Mouse (Mus musculus): ENCODE data around the gene Mtus2. TPM values are rescaled to one million over a fixed set of nuclear protein-coding genes. Genes with fewer than 3 reads are reported as not detected.

Gene Mtus2
- polyA plus RNA-seq, 1 experiment from 2014 or later, result 26.0 TPM

- H3K36me3 ChIP-seq, result no peaks in the 10 kb centered on the region
- no peak overlapping the region for H3K4me3 ChIP-seq (replicated peaks)
- H3K4me2 ChIP-seq (replicated peaks), result no peak overlapping the region
- 41% methylated on average over 10 of the region's 10 CpGs for WGBS
- H3K4me1 ChIP-seq (replicated peaks), result no peaks in the 10 kb centered on the region
- no peak for ATAC-seq
- H3K9ac ChIP-seq, result no peak overlapping the region
- H3K27me3 ChIP-seq (replicated peaks), result no peaks in the 10 kb centered on the region
- no peaks in the 10 kb centered on the region for H3K9me3 ChIP-seq
- H3K27ac ChIP-seq, result no peak overlapping the region
Measured at GRCm38 (mm10) chr5:148094640-148095039, 137.5 kb downstream of the Mtus2 start.

GRCm38 (mm10) chr5:148099356-148099755 is 142.2 kb downstream of the Mtus2 start:
- Histone ChIP-seq H3K4me2 (replicated peaks) (no peak overlapping the region), H3K4me1 (replicated peaks) (no peaks in the 10 kb centered on the region), H3K36me3 (no peaks in the 10 kb centered on the region), H3K27me3 (replicated peaks) (no peaks in the 10 kb centered on the region), H3K9me3 (no peaks in the 10 kb centered on the region), H3K4me3 (replicated peaks) (no peak overlapping the region), H3K9ac (no peak overlapping the region), H3K27ac (no peak overlapping the region)
- 88% methylated on average over 9 of the region's 9 CpGs for WGBS
- no peak for ATAC-seq

GRCm38 (mm10) chr5:148107324-148107723 is 150.2 kb downstream of the Mtus2 start:
- no peaks in the 10 kb centered on the region for H3K36me3 ChIP-seq
- no peak overlapping the region for H3K27ac ChIP-seq
- no peaks in the 10 kb centered on the region for H3K27me3 ChIP-seq (replicated peaks)
- ATAC-seq, result no peak
- no peak overlapping the region for H3K4me2 ChIP-seq (replicated peaks)
- WGBS, result 87% methylated on average over 6 of the region's 6 CpGs
- H3K4me3 ChIP-seq (replicated peaks), result no peak overlapping the region
- H3K9me3 ChIP-seq, result no peaks in the 10 kb centered on the region
- no peaks in the 10 kb centered on the region for H3K4me1 ChIP-seq (replicated peaks)
- H3K9ac ChIP-seq, result no peak overlapping the region

- H3K9me3 ChIP-seq, result no peaks in the 10 kb centered on the region
- H3K27me3 ChIP-seq (replicated peaks), result no peaks in the 10 kb centered on the region
- no peak overlapping the region for H3K4me3 ChIP-seq (replicated peaks)
- no peak overlapping the region for H3K4me2 ChIP-seq (replicated peaks)
- ATAC-seq, result no peak
- no peak overlapping the region for H3K9ac ChIP-seq
- H3K4me1 ChIP-seq (replicated peaks), result no peaks in the 10 kb centered on the region
- no peaks in the 10 kb centered on the region for H3K36me3 ChIP-seq
- WGBS, result 58% methylated on average over 7 of the region's 7 CpGs
- H3K27ac ChIP-seq, result no peak overlapping the region
Measured at GRCm38 (mm10) chr5:148107890-148108289, 150.8 kb downstream of the Mtus2 start.

GRCm38 (mm10) chr5:148108314-148108713 is 151.2 kb downstream of the Mtus2 start:
- Histone ChIP-seq H3K4me2 (replicated peaks) (no peak overlapping the region), H3K9me3 (no peaks in the 10 kb centered on the region), H3K9ac (no peak overlapping the region), H3K4me1 (replicated peaks) (no peaks in the 10 kb centered on the region), H3K36me3 (no peaks in the 10 kb centered on the region), H3K27me3 (replicated peaks) (no peaks in the 10 kb centered on the region), H3K4me3 (replicated peaks) (no peak overlapping the region), H3K27ac (no peak overlapping the region)
- no peak for ATAC-seq
- WGBS, result 55% methylated on average over 9 of the region's 9 CpGs

- H3K4me3 ChIP-seq (replicated peaks), result no peak overlapping the region
- no peaks in the 10 kb centered on the region for H3K4me1 ChIP-seq (replicated peaks)
- H3K27me3 ChIP-seq (replicated peaks), result no peaks in the 10 kb centered on the region
- no peak for ATAC-seq
- WGBS, result 69% methylated on average over 15 of the region's 15 CpGs
- no peaks in the 10 kb centered on the region for H3K36me3 ChIP-seq
- H3K9ac ChIP-seq, result no peak overlapping the region
- H3K4me2 ChIP-seq (replicated peaks), result no peak overlapping the region
- H3K27ac ChIP-seq, result no peak overlapping the region
- no peaks in the 10 kb centered on the region for H3K9me3 ChIP-seq
Measured at GRCm38 (mm10) chr5:148115207-148115817, 158.2 kb downstream of the Mtus2 start.

GRCm38 (mm10) chr5:148124354-148124753 is 167.2 kb downstream of the Mtus2 start:
- H3K27ac ChIP-seq, result no peak overlapping the region
- no peaks in the 10 kb centered on the region for H3K9me3 ChIP-seq
- no peaks in the 10 kb centered on the region for H3K36me3 ChIP-seq
- WGBS, result 77% methylated on average over 12 of the region's 12 CpGs
- no peak overlapping the region for H3K4me3 ChIP-seq (replicated peaks)
- no peaks in the 10 kb centered on the region for H3K4me1 ChIP-seq (replicated peaks)
- no peak overlapping the region for H3K4me2 ChIP-seq (replicated peaks)
- H3K9ac ChIP-seq, result no peak overlapping the region
- no peak for ATAC-seq
- no peaks in the 10 kb centered on the region for H3K27me3 ChIP-seq (replicated peaks)

- H3K4me3 ChIP-seq (replicated peaks), result no peak overlapping the region
- 0 out of 2 replicates have a peak, but pooled peaks cover 4% of the 10 kb centered on the region for H3K4me1 ChIP-seq (replicated peaks)
- no peaks in the 10 kb centered on the region for H3K36me3 ChIP-seq
- peak overlapping the region; percentile 55 for H3K27ac ChIP-seq
- no peaks in the 10 kb centered on the region for H3K9me3 ChIP-seq
- H3K27me3 ChIP-seq (replicated peaks), result no peaks in the 10 kb centered on the region
- 55% methylated on average over 8 of the region's 8 CpGs for whole genome bisulfite sequencing
- no peak overlapping the region for H3K9ac ChIP-seq
- peak; percentile 39; the same call in 1 of the 2 replicates for ATAC-seq
- H3K4me2 ChIP-seq (replicated peaks), result no peak overlapping the region
Measured at GRCm38 (mm10) chr5:148130691-148131457, 173.8 kb downstream of the Mtus2 start.

- H3K4me2 ChIP-seq (replicated peaks), result no peak overlapping the region
- no peak overlapping the region for H3K9ac ChIP-seq
- peak overlapping the region; percentile 55 for H3K27ac ChIP-seq
- H3K9me3 ChIP-seq, result no peaks in the 10 kb centered on the region
- WGBS, result 47% methylated on average over 10 of the region's 10 CpGs
- H3K27me3 ChIP-seq (replicated peaks), result no peaks in the 10 kb centered on the region
- no peak overlapping the region for H3K4me3 ChIP-seq (replicated peaks)
- ATAC-seq, result no peak
- H3K4me1 ChIP-seq (replicated peaks), result 0 out of 2 replicates have a peak, but pooled peaks cover 4% of the 10 kb centered on the region
- H3K36me3 ChIP-seq, result no peaks in the 10 kb centered on the region
Measured at GRCm38 (mm10) chr5:148131458-148132131, 174.5 kb downstream of the Mtus2 start.

- ATAC-seq, result no peak
- Histone ChIP-seq H3K27me3 (replicated peaks) (no peaks in the 10 kb centered on the region), H3K4me1 (replicated peaks) (0 out of 2 replicates have a peak, but pooled peaks cover 4% of the 10 kb centered on the region), H3K27ac (no peak overlapping the region), H3K9me3 (no peaks in the 10 kb centered on the region), H3K4me3 (replicated peaks) (no peak overlapping the region), H3K9ac (no peak overlapping the region), H3K4me2 (replicated peaks) (no peak overlapping the region), H3K36me3 (no peaks in the 10 kb centered on the region)
- 52% methylated on average over 9 of the region's 9 CpGs for WGBS
Measured at GRCm38 (mm10) chr5:148133448-148134060, 176.4 kb downstream of the Mtus2 start.

- ATAC-seq, result no peak
- 88% methylated on average over 3 of the region's 3 CpGs for WGBS
- H3K27me3 ChIP-seq (replicated peaks), result no peaks in the 10 kb centered on the region
Measured at GRCm38 (mm10) chr5:148141662-148142061, 184.5 kb downstream of the Mtus2 start.

GRCm38 (mm10) chr5:148146200-148146823 is 189.2 kb downstream of the Mtus2 start:
- WGBS, result 78% methylated on average over 12 of the region's 12 CpGs
- no peak for ATAC-seq
- Histone ChIP-seq H3K36me3 (no peaks in the 10 kb centered on the region), H3K27me3 (replicated peaks) (no peaks in the 10 kb centered on the region), H3K4me2 (replicated peaks) (no peak overlapping the region), H3K4me1 (replicated peaks) (no peaks in the 10 kb centered on the region), H3K9ac (no peak overlapping the region), H3K9me3 (peaks cover 4% of the 10 kb centered on the region; the same call in 1 of the 2 replicates), H3K4me3 (replicated peaks) (no peak overlapping the region), H3K27ac (no peak overlapping the region)

More at GRCm38 (mm10) chr5:148141662-148142061, 184.5 kb downstream of the Mtus2 start:
- Histone ChIP-seq H3K4me3 (replicated peaks) (no peak overlapping the region), H3K9me3 (no peaks in the 10 kb centered on the region), H3K9ac (no peak overlapping the region), H3K4me2 (replicated peaks) (no peak overlapping the region), H3K4me1 (replicated peaks) (no peaks in the 10 kb centered on the region), H3K27ac (no peak overlapping the region), H3K36me3 (no peaks in the 10 kb centered on the region)

All from intestine, embryonic 15.5 days (tissue).